Mouse (Mus musculus) gastrocnemius, postnatal 10 days (tissue): ENCODE data around the gene Tpt1. TPM values are rescaled to one million over a fixed set of nuclear protein-coding genes. Genes with fewer than 3 reads are reported as not detected.
"Not testable (repeated sequence)": the region's sequence is repeated elsewhere in the genome, so short reads cannot be mapped to it uniquely, and the experiment has no call there.

Source experiments
- DNase-seq: peaks from one replicate; pipeline ENCODE4 v3.0.0; 2021; ENCODE audit warnings: mixed read lengths
- long read RNA-seq, 2 experiments: library from polyadenylated mRNA; stranded (forward); transcript quantifications; one replicate each; pipeline ENCODE4 v2.0.0; 2021
- total RNA-seq, 2 experiments: library from RNA; stranded (reverse); gene quantifications; 2 replicates each; pipeline ENCODE4 v1.2.3; 2021

Tpt1 gene
- 1,000 to 10,000 TPM; 3,326 to 3,432 TPM for total RNA-seq
- long read RNA-seq, experiment 1, transcript Tpt1-201 (6 exons, 1,169 nt) = major isoform, 370 of 386 reads
- long read RNA-seq, experiment 1, partial matches to known transcripts = 8 of 386 reads
- long read RNA-seq, experiment 1, other reads (novel, unspliced or antisense) = 7 of 386 reads
- long read RNA-seq, experiment 2, transcript Tpt1-201 (6 exons, 1,169 nt) = major isoform, 349 of 358 reads
- long read RNA-seq, experiment 2, partial matches to known transcripts = 3 of 358 reads
- long read RNA-seq, experiment 2, other reads (novel, unspliced or antisense) = 6 of 358 reads

DNA sequence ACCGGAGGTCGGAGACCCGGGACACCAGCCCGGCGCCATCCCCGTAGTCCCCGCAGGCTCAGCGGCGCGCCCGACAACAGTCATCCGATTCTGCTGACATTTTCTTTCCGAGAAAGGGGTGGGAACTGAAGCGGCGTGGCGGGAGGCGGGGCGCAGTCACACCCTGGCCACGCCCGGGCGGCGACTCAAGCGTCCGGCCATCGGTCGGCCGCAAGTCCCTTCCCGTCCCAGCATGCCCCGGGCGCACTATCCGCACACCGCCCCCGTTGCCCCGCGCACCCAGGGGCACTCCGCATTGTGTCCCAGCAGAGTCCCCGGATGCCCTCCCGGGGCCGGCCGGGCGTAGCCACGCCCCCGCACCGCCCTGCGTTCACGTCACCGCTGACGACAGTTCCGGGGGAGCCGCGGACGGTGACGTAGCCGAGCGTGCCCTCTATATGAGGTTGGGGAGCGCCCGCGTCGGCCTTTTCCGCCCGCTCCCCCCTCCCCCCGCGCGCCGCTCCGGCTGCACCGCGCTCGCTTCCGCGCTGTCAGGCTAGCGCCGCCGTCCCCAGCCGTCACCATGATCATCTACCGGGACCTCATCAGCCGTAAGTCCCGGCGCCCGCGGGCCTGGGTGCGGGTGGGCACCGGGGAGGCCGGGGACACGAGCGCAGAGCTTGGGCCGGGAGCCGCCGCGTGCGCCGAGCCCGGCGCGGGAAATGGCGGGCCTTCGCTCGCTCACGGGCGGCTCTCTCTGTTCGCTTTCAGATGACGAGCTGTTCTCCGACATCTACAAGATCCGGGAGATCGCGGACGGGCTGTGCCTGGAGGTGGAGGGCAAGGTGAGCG is at the start of gene Tpt1:
Gene Tpt1, plus strand, starts transcription at position 227 of the 831 bp plus-strand sequence.
- DNase-seq = peak; percentile 99

DNA sequence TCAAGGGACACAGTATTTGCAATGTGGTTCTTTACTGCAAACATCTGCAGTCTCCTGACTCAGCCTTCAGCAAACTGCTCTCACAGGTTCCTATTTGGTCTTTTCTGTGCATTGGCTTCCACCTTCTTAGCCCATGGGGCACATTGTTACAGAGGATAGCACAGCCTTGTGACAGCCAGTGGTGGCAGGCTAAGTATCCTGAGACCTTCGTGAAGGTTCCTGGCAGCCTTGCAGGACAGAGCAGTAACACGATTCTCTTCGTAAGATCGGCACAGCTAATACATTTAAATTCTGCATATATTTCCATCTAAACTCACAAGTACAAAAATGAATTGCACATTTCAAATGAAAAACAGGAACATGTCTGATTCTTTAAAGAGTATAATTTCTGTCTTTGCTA is 49.0 kb upstream of the Tpt1 start:
- no peak for DNase-seq

DNA sequence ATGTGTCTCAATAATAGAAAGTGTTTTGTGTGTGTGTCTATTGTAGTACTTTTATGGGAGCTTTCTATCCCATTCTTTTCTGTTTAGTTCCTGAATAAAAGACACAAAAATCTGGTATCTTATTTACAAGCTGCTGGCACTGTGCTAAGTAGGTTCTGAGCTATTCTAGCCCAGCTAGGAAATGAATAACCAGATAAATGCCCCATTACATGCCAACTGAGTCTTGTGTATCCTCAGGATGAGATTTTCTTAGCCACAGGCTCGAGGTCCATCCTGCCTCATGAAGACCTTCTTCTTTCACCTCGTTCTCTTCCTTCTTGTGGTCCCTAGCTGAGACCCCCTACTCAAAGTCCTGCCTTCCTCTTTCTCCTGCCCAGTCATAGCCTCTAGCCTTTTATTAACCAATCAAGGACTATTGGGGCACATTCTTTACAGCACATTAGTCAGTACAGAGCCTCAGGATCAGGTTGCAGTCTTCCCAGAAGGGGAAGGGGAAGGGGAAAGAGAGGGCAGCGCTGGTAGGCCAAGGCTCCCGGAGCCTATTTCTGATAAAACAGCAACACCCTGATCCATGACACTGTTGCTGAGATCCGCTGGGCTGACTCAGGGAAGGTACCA is 47.0 kb upstream of the Tpt1 start:
- DNase-seq = no peak

DNA sequence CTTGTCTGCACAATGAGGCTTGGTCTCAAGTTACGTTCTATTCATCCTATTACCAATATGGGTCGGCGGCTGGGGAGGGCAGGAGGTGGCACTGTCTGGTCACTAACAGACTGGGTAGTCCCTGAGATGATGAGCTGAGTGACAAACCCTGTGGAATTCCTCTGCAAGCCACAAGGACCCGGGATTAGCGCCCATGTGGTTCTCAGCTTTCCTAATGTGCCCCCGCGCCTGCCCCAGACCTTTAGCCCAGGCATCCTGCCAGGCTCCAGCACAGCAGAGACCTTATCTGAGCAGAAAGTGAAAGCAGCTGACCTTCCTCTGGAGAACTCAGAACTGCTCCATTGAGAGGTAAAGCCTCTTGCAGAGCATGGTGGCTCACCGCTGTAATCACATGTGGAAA is 37.1 kb upstream of the Tpt1 start:
- DNase-seq = peak; percentile 67

DNA sequence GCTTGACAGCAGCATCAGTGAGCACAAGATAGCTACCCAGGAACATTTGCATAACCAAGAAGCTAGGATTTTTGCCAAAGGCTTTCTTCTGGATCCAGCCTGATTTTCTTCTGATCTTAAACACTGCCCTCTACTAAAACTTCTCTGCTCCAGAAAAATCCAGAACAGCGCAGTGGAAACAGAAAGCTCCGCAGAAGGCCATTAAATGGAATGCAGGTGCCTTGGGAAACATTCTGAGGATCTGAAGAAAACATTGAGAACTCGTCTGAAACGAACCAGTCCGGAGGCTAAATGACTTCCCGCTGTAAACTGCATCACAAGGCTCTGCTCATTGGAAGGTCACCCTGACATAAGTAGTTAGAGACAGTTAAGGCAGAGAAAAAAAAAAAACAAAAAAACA is 35.0 kb upstream of the Tpt1 start:
- no peak for DNase-seq

DNA sequence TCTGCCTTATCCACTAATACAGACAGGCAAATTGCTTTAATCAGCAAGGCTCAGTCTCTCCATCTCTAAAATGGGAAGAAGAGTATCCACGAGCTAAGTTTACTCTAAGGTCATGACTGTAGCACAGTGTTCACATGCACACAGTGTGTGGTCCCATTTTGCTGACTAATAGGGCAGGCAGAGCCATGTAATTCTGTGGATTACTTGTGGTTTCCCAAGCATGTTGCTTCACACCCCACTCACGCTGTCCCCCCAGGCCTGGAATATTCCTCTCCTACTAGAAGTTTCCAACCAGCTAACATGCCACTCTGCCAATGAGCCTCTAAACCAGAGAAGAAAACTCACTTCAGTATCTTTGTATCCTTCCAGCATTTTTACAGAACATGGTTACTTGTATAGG is 26.4 kb upstream of the Tpt1 start:
- no peak for DNase-seq

DNA sequence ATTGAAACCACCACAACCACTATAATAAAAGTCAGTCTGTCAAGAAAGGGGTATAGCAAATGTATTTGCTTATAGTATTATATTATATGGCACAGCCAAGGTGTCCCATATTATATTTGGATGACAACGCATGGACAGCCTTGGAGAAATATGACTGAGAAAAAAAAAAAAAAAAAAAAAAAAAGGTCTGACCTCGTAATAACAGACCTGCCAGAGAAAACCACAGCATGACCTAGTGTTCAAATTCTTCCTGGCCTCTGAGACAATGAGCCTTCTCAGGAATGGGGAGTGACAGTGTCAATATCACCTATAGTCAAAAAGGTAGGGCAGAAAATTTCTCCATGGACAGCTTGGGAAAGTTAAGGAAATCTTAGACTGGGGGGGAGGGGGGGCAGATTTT is 25.6 kb upstream of the Tpt1 start:
- DNase-seq = no peak

DNA sequence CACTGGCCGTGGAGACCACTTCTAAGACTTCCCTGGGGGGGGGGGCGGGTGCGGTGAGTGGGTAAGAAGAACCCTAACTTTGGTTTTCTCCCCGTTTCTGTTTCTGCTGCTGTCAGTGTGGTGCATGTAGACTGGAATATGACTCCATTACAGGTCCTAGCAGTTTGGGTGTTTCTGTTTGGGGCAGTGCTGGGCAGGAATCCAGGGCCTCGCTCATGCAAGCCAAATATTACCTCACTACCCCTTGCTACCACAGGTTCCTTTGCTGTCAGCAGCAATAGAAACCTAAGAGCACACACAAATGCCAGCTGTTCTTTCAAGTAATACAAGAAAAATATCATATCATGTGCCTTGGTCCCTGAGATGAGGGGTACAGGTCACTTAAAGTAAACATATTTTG is 24.9 kb upstream of the Tpt1 start:
- peak; percentile 41 for DNase-seq

DNA sequence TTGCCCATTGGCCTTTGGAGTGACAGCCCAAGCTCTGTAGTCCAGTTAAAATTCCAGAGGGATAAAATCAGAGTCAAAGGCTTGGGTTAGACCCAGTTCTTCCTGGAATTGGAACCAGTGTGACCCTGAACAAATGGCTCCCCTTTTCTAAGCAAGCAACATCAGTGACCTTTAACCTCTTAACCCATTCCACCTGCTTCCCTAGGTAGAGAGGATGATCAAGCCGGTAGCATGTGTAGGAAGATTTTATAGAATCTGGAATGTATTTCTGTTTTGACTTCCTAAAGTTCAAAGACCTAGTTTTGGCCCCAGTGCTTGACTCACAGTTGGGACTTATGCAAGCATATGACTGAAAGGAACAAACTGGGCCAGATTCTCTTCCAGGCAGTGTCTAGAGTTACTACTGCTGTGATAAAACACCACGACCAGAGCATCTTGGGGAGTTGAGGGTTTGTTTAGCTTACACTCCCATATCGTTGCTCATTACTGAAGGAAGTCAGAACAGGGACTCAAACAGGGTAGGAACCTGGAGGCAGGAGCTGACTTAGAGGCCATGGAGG is 18.0 kb upstream of the Tpt1 start:
- DNase-seq = no peak

DNA sequence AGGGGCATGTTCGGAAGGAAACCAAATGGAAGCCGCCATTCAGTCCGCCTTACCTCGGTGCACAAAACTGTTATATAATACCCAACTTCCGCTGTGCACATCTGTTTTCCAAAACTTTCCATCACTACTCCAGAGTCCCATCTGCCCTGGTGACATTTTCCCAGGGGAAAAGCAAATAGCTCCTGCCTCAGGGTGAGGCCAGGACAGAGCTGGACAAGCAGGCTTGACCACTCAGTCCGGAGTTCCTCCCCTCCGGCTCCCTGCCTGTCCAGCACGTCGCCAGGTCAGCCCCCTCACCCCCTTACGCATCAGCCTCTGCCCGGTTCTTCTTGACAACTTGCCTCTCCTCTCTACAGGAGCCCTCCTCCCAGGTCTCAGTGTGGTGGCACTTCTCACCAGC is 16.7 kb upstream of the Tpt1 start:
- no peak for DNase-seq

DNA sequence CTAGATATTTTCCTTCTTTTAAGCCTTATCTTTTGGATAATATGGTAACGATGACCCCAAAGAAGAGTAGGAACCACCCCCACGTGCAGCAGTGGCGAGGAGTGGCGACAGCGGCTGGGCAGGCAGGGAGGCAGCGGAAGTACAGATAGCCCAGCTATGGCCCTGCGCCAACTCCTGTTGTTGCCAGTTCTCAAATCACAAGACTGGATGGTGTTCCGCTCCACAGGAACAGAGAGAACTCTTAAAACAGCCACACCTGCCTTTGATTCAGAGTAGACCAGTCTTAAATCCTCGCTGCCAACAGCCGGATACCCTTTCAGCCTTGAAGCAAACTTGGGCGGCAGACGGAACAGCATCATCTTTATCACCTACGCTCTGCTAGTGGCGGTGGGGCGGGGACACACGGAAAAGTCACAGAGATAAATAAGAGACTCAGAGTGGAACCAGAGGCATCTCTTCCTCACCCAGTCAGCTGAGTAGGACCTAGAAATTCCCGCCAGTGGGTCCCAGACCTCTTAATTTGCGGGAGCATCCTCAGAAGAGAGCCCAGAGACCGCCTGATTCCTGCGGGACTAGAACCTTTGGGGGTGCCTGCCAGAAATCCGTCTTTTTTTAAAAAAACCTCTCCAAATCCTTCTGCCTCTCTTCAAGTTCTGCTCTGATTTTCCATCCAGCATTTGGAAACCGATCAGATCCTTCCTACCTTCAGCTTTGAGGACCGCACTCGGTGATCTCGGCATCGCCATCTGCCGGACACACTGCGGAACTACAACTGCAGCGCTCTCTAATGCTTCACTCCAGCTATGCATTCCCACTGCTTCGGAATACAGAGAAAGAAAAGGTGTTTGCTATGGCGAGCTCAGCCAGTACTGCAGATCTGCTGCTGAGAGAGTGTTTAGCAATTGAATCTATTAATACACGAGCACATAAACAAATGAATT is 15.8 kb upstream of the Tpt1 start:
- DNase-seq = peak; percentile 87

DNA sequence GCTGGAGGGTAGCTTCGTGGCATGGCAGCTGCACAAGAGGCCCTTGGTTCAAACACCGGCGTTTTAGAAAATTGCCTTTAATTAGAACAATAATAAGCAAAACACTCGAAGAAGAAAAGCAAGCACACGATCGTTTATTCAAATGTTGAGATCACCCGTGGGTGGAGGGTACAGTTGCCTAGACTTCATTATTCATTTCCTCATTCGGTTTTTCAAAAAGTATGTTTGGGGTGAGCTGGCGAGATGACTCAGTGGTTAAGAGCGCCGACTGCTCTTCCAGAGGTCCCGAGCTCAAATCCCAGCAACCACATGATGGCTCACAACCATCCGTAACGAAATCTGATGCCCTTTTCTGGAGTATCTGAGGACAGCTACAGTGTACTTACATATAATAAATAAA is 15.1 kb upstream of the Tpt1 start:
- not testable (repeated sequence) for DNase-seq

DNA sequence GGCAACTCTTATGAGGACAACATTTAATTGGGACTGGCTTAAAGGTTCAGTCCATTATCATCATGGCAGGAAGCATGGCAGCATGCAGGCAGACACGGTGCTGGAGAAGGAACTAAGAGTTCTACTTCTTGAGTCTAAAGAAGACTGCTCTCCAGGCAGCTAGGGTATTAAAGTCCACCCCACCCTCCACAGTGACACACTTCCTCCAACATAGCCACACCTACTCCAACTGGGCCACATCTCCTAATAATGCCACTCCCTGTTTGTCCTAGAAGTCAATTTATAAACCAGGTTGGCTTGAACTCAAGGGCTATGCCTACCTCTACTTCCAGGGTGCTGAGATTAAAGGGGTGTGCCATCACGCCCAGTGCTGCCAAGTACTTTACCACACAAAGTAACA is 12.9 kb upstream of the Tpt1 start:
- no peak for DNase-seq

DNA sequence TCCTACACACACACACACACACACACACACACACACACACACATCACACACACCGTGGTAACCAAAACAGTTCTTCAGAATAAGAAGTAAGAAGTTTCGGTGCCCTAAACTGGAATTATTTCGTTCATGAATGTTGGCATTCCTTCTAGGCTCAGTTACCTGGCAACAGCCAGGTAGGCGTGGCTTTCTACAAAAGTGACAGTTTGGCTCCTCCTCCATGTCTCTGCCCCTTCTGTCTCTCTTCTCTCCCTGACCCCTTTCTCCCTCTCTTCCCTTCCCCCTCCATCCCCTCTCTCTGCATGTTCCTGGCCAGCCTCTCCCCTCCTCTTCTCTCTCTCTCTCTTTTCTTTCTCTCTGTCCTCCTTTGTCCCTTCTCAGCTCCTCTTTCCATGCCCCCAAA is 11.9 kb upstream of the Tpt1 start:
- DNase-seq = no peak

DNA sequence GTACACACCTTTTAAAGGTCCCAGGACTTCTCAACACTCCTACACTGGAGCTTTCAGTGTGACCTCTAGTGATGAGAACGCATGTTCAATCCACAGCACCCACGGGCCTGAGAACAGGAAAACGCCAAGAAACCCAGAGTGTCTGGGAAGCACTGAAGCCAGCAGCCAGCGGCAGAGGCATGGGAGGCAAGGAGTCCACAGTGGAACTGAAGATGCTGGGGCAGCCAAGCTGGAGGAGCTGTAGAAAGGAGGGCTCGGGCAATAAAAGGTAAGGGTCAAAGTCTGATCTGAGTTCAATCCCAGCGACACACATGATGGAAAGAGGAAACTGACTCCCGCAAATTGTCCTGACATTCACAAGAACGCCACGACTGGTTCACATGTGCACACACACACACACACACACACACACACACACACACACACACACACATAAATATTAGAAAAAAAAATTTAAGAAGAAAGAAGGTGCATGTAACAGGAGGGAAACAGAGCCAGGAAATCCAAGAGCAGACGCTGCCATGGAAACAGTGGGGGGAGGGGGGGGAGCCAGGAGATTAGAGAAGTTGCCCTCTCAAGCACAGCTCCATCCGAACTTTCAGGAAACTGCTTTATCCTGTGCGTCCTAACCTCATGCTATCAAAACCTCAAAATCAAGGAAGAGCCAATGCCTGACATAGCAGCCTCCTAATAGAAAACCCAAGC is 11.2 kb upstream of the Tpt1 start:
- DNase-seq = no peak

DNA sequence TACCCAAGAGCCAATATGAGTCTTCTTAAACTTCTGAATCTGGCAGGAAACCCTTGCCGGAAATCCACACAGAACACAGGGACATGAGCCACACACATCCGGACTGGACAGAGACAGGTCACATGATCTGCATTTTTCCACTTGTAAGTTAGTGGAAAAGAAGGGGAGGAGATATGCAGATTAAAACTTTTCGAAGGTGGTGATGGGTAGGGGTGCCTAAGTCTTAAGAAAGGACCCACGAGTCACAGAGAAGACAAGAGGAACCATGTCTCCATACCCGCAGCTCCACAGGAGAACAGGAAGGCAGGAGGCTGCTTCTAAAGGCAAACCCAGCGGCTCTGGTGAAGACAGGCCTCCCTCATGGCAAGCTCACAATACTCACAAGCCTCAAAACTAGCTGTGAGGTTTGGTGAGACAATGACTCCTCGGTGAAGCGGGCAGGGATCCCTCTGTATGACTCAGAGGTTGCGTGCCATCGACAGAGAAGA is 10.6 kb upstream of the Tpt1 start:
- DNase-seq = peak; percentile 36

DNA sequence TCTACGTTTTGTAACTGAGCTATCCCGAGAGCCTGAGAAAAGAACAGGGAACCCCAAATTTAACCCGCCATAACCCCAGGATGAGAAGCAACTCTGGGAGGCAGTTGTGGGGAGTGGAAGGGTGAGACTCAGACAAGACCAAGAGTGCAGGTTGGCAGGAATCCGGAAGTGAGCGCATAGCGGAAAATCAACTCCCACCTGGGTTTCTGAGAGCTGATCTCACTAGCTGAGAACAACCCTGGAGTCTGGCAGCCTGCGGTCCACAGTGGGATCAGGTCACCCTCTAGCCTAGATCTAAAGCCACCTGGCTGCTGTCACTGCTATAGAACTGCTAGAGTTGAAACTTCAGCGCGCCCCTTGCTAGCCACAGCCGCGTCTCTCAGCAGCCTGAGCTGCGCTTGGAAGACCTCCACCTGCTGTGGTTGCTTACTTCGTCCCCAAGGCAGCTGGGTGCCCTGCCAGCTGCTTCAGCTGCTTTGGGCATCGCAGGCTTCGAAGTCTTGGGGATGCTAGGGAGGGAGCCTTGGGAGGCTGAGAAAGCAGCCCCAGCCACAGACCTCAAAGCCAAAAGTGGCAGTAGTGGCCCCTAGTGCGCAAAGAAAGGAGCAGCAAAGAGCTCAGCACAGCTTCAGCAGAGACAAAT is 10.0 kb upstream of the Tpt1 start:
- peak; percentile 65 for DNase-seq

DNA sequence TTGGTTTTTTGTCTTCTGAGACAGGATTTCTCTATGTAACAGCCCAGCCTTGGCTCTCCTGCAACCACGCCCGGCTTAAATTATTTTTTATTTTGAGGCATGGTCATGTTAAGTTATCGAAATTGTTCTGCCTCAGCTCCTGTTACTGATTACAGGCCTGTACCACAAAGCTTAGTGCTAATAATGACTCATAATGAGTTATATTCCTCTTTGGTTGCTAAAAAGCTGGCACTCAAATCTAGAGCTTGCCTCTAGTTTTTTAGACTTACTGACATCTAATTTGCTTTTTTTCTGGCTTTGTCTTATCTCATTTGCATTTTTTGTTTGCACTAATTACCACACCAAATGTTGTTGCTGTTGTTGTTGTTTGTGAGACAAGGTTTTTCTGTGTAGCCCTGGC is 8.3 kb upstream of the Tpt1 start:
- no peak for DNase-seq

DNA sequence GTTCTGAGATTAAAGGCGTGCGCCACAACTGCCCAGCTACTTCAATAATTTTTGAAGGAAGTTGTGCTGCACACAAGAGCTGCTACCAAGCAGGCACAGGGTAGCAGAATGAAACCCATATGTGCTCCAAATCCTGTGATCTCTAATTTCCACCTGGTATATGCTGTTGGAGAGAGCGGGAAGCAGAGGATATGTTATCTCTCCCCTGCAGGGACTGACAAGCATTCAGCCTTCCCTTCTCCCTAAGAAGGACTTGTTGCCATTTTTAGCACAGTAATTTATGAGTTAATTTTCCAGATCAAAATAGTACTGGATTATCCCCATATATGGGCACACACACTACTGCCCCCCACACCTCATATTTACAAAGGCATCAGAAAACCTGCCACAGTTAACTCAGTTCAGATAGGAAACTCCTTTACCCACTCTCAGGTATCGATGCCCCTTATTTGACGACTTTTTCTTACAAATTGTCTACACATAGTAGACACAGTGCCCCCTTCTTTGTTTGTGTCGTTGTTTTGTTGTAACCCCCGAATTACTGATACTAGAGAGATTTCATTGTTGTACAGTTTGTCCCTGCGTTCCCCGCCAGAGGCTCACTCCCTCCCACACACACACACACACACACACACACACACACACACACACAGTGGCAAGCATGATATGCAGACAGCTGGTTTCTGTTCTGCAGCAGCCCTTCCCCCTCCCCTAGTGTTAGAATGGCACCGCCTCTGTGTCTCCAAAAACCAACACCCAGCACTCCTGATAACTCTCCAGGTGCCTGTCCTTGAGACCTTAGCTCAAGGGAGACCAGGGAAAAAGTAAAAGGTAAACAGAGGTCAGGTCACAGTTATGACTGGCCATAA is 7.6 kb upstream of the Tpt1 start:
- peak; percentile 29 for DNase-seq
